Mouse (Mus musculus) limb, embryonic 12.5 days (tissue): ENCODE measurements around the gene Esrrb. TPM values are rescaled to one million over a fixed set of nuclear protein-coding genes. Genes with fewer than 3 reads are reported as not detected.

Experiments used
- ATAC-seq: fragments of 200-750 bp; cut with Nextera tagmentation; 2 replicates; pipeline ENCODE4 v1.8.0; 2017; ENCODE audit warnings: low read depth, moderate TSS enrichment; ENCODE audit not compliant: insufficient number of reproducible peaks, insufficient read depth, low FRiP score, low TSS enrichment
- H3K27ac ChIP-seq: fragments of 300-500 bp; sonication (generic); 2 replicates; pipeline ENCODE4 v1.5.1; 2016; ENCODE audit warnings: mild to moderate bottlenecking, moderate library complexity
- H3K27me3 ChIP-seq: fragments of 300-500 bp; sonication (generic); 2 replicates; pipeline ENCODE4 v1.6.1; 2016; ENCODE audit warnings: mild to moderate bottlenecking, moderate library complexity
- H3K36me3 ChIP-seq: fragments of 300-500 bp; sonication (generic); 2 replicates; pipeline ENCODE4 v1.6.1; 2016; ENCODE audit warnings: mild to moderate bottlenecking, moderate library complexity
- H3K4me1 ChIP-seq: fragments of 300-500 bp; sonication (generic); replicated peaks from 2 replicates; pipeline ENCODE4 v1.6.1; 2016
- H3K4me2 ChIP-seq: fragments of 300-500 bp; sonication (generic); 2 replicates; pipeline ENCODE4 v1.6.1; 2016; ENCODE audit warnings: mild to moderate bottlenecking, moderate library complexity
- H3K4me3 ChIP-seq: fragments of 300-500 bp; sonication (generic); replicated peaks from 2 replicates; pipeline ENCODE4 v1.5.1; 2016; ENCODE audit warnings: mild to moderate bottlenecking
- H3K9ac ChIP-seq: fragments of 300-500 bp; sonication (generic); replicated peaks from 2 replicates; pipeline ENCODE4 v1.6.1; 2016; ENCODE audit warnings: mild to moderate bottlenecking, moderate library complexity
- H3K9me3 ChIP-seq: fragments of 300-500 bp; sonication (generic); 2 replicates; pipeline ENCODE4 v1.6.1; 2016; ENCODE audit warnings: mild to moderate bottlenecking, moderate library complexity
- WGBS: fragments of 180-500 bp; shearing (Covaris S2); methylation state at CpG from one replicate; pipeline ENCODE4 v1.1.7; 2016; 5-methylcytosine and 5-hydroxymethylcytosine counted together
- polyA plus RNA-seq: library from polyadenylated mRNA; unstranded; fragments of >200 nt; fragmentation: Nextera tagmentation; extraction: Ambion mirVana; gene quantifications from 2 replicates; pipeline ENCODE4 v1.2.1, GENCODE M21; 2016

Esrrb gene
- polyA plus RNA-seq, 1 experiment from 2014 or later = 0.74 TPM

- 0 out of 2 replicates have a peak, but pooled peaks cover 4% of the 10 kb centered on the region for H3K9me3 ChIP-seq
- H3K36me3 ChIP-seq = no peaks in the 10 kb centered on the region
- no peak overlapping the region for H3K27ac ChIP-seq
- peaks cover 13% of the 10 kb centered on the region for H3K4me1 ChIP-seq
- no peak overlapping the region for H3K4me3 ChIP-seq
- 93% methylated on average over 4 of the region's 4 CpGs for WGBS
- H3K4me2 ChIP-seq = no peak overlapping the region
- no peak for ATAC-seq
- no peak overlapping the region for H3K9ac ChIP-seq
- 0 out of 2 replicates have a peak, but pooled peaks cover 3% of the 10 kb centered on the region for H3K27me3 ChIP-seq
Observed at GRCm38 (mm10) chr12:86497126-86497525, 136.2 kb downstream of the Esrrb start.

DNA sequence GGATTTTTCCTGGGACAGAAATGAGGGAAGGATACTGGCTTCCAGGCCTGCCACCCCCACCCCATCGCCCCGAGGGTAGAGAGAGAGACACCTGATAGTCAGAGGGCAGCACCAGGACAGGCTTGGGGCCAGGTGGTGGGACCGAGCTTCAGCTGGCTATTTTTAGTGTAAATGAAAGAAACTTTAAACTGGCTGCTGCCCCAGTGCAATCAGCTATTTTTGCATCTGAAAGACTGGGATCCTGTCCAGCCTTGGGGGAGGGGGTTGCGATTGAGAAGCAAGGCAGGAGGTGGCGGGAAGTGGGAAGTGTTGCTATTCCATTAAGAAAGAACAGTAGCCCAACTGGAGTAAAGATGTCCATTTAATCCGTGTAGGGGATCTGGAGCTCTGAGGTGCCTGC is 137.8 kb downstream of the Esrrb start:
- WGBS = 40% methylated on average over 6 of the region's 6 CpGs
- Histone ChIP-seq H3K27ac (no peak overlapping the region), H3K4me2 (no peak overlapping the region), H3K27me3 (peaks cover 12% of the 10 kb centered on the region), H3K36me3 (no peaks in the 10 kb centered on the region), H3K4me1 (no peaks in the 10 kb centered on the region; the same call in 1 of the 2 replicates), H3K4me3 (no peak overlapping the region), H3K9ac (no peak overlapping the region), H3K9me3 (0 out of 2 replicates have a peak, but pooled peaks cover 4% of the 10 kb centered on the region)
- no peak for ATAC-seq

DNA sequence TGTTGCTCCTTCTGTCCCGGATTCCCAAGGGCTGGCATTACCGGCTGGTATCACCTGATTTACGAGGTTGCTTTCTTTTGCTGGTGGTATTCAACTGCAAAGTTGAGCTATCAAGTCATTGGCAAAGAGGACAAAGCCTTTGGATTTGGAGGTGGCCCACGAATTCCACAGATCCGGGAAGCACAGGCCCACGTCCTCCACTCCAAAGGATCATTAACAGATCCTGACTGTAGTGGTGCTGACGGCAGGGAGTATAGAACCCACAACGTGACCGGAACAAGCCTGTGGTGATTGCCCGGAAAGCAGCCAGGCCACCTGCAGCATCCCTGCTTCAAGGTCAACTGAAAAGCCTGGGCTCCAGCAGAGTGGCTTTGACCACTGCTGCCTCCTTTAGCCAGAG is 140.8 kb downstream of the Esrrb start:
- H3K9ac ChIP-seq = no peak overlapping the region
- 71% methylated on average over 10 of the region's 10 CpGs for WGBS
- H3K4me3 ChIP-seq = no peak overlapping the region
- H3K9me3 ChIP-seq = 0 out of 2 replicates have a peak, but pooled peaks cover 4% of the 10 kb centered on the region
- no peaks in the 10 kb centered on the region; the same call in 1 of the 2 replicates for H3K4me1 ChIP-seq
- H3K27ac ChIP-seq = no peak overlapping the region
- no peak overlapping the region for H3K4me2 ChIP-seq
- no peak for ATAC-seq
- H3K27me3 ChIP-seq = peaks cover 23% of the 10 kb centered on the region
- no peaks in the 10 kb centered on the region for H3K36me3 ChIP-seq

DNA sequence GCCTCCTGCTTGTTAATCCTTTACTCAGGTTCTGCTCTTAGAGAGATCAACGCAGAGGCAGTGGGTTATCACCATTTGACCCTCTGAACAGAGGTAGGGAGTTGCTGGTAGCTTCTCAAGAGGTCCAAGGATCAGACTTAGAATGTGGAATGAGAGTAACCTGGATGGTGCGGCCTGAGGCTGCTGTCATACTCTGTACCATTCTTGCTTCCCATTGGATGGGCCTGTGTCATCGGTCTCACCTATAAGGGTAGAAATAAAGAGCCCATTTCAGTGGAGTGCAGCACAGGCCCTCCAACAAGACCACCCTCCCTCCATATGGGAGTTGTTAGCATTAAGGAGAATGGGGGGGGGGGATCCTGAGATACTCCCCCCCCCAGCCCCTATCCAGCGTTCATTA is 143.0 kb downstream of the Esrrb start:
- no peak overlapping the region for H3K4me2 ChIP-seq
- peaks cover 28% of the 10 kb centered on the region for H3K27me3 ChIP-seq
- H3K9ac ChIP-seq = no peak overlapping the region
- H3K4me1 ChIP-seq = no peaks in the 10 kb centered on the region; the same call in 1 of the 2 replicates
- 68% methylated on average over 4 of the region's 4 CpGs for WGBS
- no peak for ATAC-seq
- no peaks in the 10 kb centered on the region for H3K9me3 ChIP-seq
- no peak overlapping the region for H3K27ac ChIP-seq
- H3K36me3 ChIP-seq = no peaks in the 10 kb centered on the region
- H3K4me3 ChIP-seq = no peak overlapping the region

DNA sequence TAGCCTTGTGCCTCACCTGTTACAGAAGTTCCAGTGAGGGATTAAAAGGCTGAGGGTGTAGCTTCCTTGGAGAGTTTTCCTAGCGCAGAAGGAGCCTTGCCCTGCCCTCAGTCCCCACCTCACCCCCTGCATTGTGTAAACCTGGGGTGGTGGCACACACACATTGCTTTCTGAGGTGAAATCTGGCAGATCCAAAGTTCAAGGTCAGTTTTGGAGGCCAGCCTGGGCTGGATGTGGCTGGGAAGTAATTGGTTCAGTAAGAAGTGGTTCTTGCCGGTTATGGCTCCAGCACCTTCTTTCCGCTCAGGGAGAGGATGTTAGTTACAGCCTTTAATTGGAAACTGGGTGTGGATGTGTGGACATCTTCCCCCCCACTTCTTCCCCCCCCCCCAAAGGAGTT is 143.4 kb downstream of the Esrrb start:
- 62% methylated on average over 3 of the region's 3 CpGs for WGBS
- H3K27me3 ChIP-seq = peaks cover 32% of the 10 kb centered on the region
- H3K27ac ChIP-seq = no peak overlapping the region
- H3K36me3 ChIP-seq = no peaks in the 10 kb centered on the region
- no peak for ATAC-seq
- H3K9ac ChIP-seq = no peak overlapping the region
- no peak overlapping the region for H3K4me2 ChIP-seq
- no peak overlapping the region for H3K4me3 ChIP-seq
- H3K9me3 ChIP-seq = no peaks in the 10 kb centered on the region
- H3K4me1 ChIP-seq = peaks cover 4% of the 10 kb centered on the region

DNA sequence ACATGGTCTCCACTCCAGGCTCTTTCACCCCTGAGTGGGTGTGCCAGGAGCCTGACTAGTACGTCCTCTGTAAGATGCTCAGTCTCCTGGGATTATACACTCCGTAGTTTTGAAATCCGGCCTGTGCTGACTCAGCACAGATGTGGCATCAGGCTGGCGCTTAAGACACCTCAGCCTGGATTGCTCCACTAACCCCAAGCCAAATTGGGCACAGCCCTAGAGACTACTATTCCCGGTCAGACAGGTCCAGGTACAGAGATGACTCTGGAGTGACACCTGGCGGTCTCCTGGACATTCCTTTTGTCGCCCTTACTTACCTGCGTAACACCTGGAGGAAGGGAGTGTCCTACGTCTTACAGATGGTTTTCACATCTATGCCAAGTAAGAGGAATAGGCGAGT is 146.8 kb downstream of the Esrrb start:
- Histone ChIP-seq H3K27me3 (peaks cover 40% of the 10 kb centered on the region), H3K4me3 (no peak overlapping the region)
- WGBS = 84% methylated on average over 10 of the region's 10 CpGs

GRCm38 (mm10) chr12:86508313-86508988 is 147.5 kb downstream of the Esrrb start:
- ATAC-seq = no peak
- Histone ChIP-seq H3K9ac (no peak overlapping the region), H3K4me1 (peaks cover 16% of the 10 kb centered on the region), H3K9me3 (no peaks in the 10 kb centered on the region), H3K36me3 (no peaks in the 10 kb centered on the region), H3K27me3 (peaks cover 44% of the 10 kb centered on the region), H3K4me2 (no peak overlapping the region), H3K27ac (no peak overlapping the region), H3K4me3 (no peak overlapping the region)
- WGBS = 75% methylated on average over 6 of the region's 6 CpGs

More for the DNA sequence above, 146.8 kb downstream of the Esrrb start:
- no peak for ATAC-seq
- H3K4me1 ChIP-seq = peaks cover 16% of the 10 kb centered on the region
- H3K27ac ChIP-seq = no peak overlapping the region
- H3K9ac ChIP-seq = no peak overlapping the region
- no peaks in the 10 kb centered on the region for H3K9me3 ChIP-seq
- no peaks in the 10 kb centered on the region for H3K36me3 ChIP-seq
- no peak overlapping the region for H3K4me2 ChIP-seq

DNA sequence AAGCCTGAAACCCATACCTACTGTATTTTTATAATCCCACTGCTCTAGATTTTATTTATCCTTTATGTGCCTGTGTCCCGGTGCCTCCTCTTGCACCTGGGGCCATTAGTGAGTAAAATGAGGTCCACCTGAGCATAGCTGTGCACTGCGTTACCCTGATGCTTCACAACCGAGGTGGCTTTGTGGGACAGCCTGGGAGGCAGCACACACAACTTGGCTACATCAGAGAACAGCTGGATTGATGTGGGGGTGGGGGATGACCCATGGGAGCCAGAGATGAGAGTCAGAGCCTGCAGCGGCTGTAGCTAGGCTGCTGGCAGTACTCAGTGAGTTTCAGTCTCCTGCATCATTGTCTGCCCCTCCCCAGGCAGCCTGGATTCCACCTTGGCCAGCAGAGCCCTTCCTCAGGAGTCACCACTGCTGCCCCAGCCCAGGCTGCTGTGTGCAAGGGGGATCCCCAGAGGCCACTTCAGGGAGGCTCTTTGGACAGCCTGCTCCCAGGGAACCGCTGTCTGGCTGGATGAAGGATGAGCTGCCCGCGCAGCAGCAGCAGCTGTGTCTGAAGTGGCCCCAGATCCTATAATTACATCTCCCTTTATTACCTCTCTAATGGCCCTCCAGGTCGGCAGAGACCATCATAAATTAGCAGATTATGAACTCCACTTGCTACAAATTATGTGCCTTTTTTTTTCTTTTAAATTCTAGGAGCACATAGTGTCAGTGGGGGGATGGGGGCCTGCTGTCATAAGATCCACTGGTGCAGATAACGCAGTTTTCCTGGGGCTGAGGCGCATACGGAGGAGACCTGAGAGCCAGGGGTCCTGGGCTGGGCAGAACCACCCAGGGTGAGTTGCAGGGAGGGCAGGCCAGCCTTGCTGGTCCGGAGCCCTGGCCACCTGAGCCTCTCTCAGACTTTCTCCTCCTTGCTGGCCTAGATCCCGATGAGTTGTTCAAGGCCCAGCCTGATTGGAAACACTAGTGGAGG is 148.7 kb downstream of the Esrrb start:
- H3K4me3 ChIP-seq = no peak overlapping the region
- H3K4me2 ChIP-seq = no peak overlapping the region
- H3K27me3 ChIP-seq = peaks cover 41% of the 10 kb centered on the region
- no peaks in the 10 kb centered on the region for H3K36me3 ChIP-seq
- H3K9me3 ChIP-seq = no peaks in the 10 kb centered on the region
- peaks cover 16% of the 10 kb centered on the region for H3K4me1 ChIP-seq
- 11% methylated on average over 13 of the region's 13 CpGs for WGBS
- ATAC-seq = no peak
- H3K27ac ChIP-seq = no peak overlapping the region
- no peak overlapping the region for H3K9ac ChIP-seq

- peaks cover 16% of the 10 kb centered on the region for H3K4me1 ChIP-seq
- no peaks in the 10 kb centered on the region for H3K9me3 ChIP-seq
- H3K4me3 ChIP-seq = no peak overlapping the region
- ATAC-seq = no peak
- peaks cover 34% of the 10 kb centered on the region for H3K27me3 ChIP-seq
- no peak overlapping the region for H3K4me2 ChIP-seq
- no peaks in the 10 kb centered on the region for H3K36me3 ChIP-seq
- H3K9ac ChIP-seq = no peak overlapping the region
- no peak overlapping the region for H3K27ac ChIP-seq
- WGBS = 79% methylated on average over 3 of the region's 3 CpGs
Observed at GRCm38 (mm10) chr12:86512335-86512734, 151.4 kb downstream of the Esrrb start.

GRCm38 (mm10) chr12:86513596-86513995 is 152.7 kb downstream of the Esrrb start:
- H3K4me3 ChIP-seq = no peak overlapping the region
- H3K27me3 ChIP-seq = peaks cover 42% of the 10 kb centered on the region
- H3K4me2 ChIP-seq = no peak overlapping the region
- ATAC-seq = no peak
- H3K9ac ChIP-seq = no peak overlapping the region
- no peak overlapping the region for H3K27ac ChIP-seq
- no peaks in the 10 kb centered on the region for H3K9me3 ChIP-seq
- H3K36me3 ChIP-seq = no peaks in the 10 kb centered on the region
- WGBS = 81% methylated on average over 4 of the region's 4 CpGs
- peaks cover 16% of the 10 kb centered on the region for H3K4me1 ChIP-seq

DNA sequence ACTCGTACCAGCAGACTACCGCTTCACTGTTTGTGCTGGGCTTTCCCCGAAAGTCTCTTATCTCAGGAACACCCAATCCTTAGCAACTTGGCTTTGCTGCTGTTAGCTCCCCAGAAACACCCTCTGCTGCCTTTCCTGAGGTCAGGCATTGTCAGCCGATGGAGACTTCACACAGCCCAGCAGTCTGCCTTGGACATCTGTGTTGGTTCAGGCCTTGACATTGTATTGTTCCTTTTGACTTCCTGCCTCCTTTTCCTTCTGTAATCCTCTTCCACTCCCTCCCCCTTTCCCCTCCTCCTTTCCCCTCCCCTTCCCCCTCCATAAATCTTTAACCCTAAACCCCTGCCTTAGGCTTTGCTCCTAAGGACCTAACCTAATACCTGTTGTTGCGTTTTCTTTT is 155.7 kb downstream of the Esrrb start:
- H3K27me3 ChIP-seq = peaks cover 47% of the 10 kb centered on the region
- ATAC-seq = no peak
- H3K9ac ChIP-seq = no peak overlapping the region
- H3K9me3 ChIP-seq = no peaks in the 10 kb centered on the region
- peaks cover 7% of the 10 kb centered on the region; the same call in 1 of the 2 replicates for H3K4me1 ChIP-seq
- H3K36me3 ChIP-seq = no peaks in the 10 kb centered on the region
- WGBS = 68% methylated on average over 5 of the region's 5 CpGs
- no peak overlapping the region for H3K4me3 ChIP-seq
- H3K4me2 ChIP-seq = no peak overlapping the region
- no peak overlapping the region for H3K27ac ChIP-seq
